Mouse (Mus musculus) CH12.LX (cell line): ENCODE results near the gene Zfp592. TPM values are rescaled to one million over a fixed set of nuclear protein-coding genes. Genes with fewer than 3 reads are reported as not detected.

Experiments
- DNase-seq: peaks from one replicate; pipeline ENCODE4 v3.0.0-alpha.2; 2013; ENCODE audit errors: extremely low read depth
- H3K27ac ChIP-seq: 2 replicates; pipeline ENCODE4 v1.5.1; 2012; ENCODE audit warnings: low read depth, mild to moderate bottlenecking, control low read depth, moderate library complexity; ENCODE audit not compliant: insufficient read depth
- H3K27me3 ChIP-seq: replicated peaks from 2 replicates; pipeline ENCODE3; 2012; ENCODE audit warnings: inconsistent platforms
- H3K36me3 ChIP-seq, 2 experiments: replicated peaks in 1 of 2; 2 replicates each; pipeline versions ENCODE3 to v1.6.1; 2012; ENCODE audit warnings: inconsistent platforms in 1 of 2, low read length in 1 of 2, mild to moderate bottlenecking in 1 of 2, mixed read lengths in 1 of 2, moderate library complexity in 1 of 2; ENCODE audit not compliant: control insufficient read depth in 1 of 2, insufficient read depth in 1 of 2
- H3K4me1 ChIP-seq, 2 experiments: 2 replicates each; pipeline ENCODE4 v1.6.1; 2012; ENCODE audit warnings: inconsistent platforms in 1 of 2, moderate library complexity in 1 of 2; ENCODE audit not compliant: insufficient read depth in 2 of 2, control insufficient read depth in 1 of 2
- H3K4me2 ChIP-seq: 2 replicates; pipeline ENCODE4 v1.6.1; 2012; ENCODE audit warnings: low read depth, mild to moderate bottlenecking, control low read depth; ENCODE audit not compliant: poor library complexity, insufficient read depth, severe bottlenecking
- H3K4me3 ChIP-seq, 3 experiments: fragments of 150-350 bp in 1 of 3; sonication (generic) in 1 of 3; replicated peaks in 1 of 3; 2 replicates each; pipeline versions ENCODE3 to v1.5.1; 2011 to 2012; ENCODE audit warnings: low read depth in 2 of 3, low read length in 2 of 3, mild to moderate bottlenecking in 2 of 3, moderate library complexity in 2 of 3, control low read depth in 1 of 3, improper control_type of control experiment in 1 of 3, inconsistent platforms in 1 of 3, mixed read lengths in 1 of 3; ENCODE audit not compliant: poor library complexity in 1 of 3
- H3K79me2 ChIP-seq: replicated peaks from 2 replicates; pipeline ENCODE4 v1.6.1; 2012; ENCODE audit warnings: mild to moderate bottlenecking, moderate library complexity; ENCODE audit not compliant: control insufficient read depth, poor library complexity, insufficient read depth, severe bottlenecking; ENCODE audit errors: extremely low read depth
- H3K9ac ChIP-seq: 2 replicates; pipeline ENCODE4 v1.6.1; 2012; ENCODE audit warnings: low read depth, mild to moderate bottlenecking, control low read depth, moderate library complexity; ENCODE audit not compliant: insufficient read depth
- H3K9me3 ChIP-seq: replicated peaks from 2 replicates; pipeline ENCODE3; 2012; ENCODE audit warnings: low read length, inconsistent platforms, mixed read lengths
- BHLHE40 ChIP-seq: IDR thresholded peaks from 2 replicates; pipeline ENCODE4 v1.6.1; 2011; ENCODE audit warnings: mild to moderate bottlenecking, low read depth, low read length, improper control_type of control experiment
- CHD2 ChIP-seq: IDR thresholded peaks from 2 replicates; pipeline ENCODE4 v1.6.1; 2011; ENCODE audit warnings: low read length, improper control_type of control experiment
- E2F4 ChIP-seq: IDR thresholded peaks from 2 replicates; pipeline ENCODE4 v1.6.1; 2011; ENCODE audit warnings: low read depth, low read length, improper control_type of control experiment; ENCODE audit not compliant: insufficient replicate concordance
- ELF1 ChIP-seq: IDR thresholded peaks from 2 replicates; pipeline ENCODE4 v1.6.1; 2014; ENCODE audit warnings: low read depth, mild to moderate bottlenecking, inconsistent platforms, low read length, improper control_type of control experiment
- EP300 ChIP-seq: IDR thresholded peaks from 2 replicates; pipeline ENCODE4 v1.6.1; 2011; ENCODE audit warnings: low read length, improper control_type of control experiment
- ETS1 ChIP-seq: conservative IDR thresholded peaks from 2 replicates; pipeline ENCODE4 v1.6.1; 2012; ENCODE audit warnings: low read depth, mild to moderate bottlenecking, inconsistent platforms, low read length, improper control_type of control experiment, moderate library complexity
- GABPA ChIP-seq: IDR thresholded peaks from 2 replicates; pipeline ENCODE4 v1.6.1; 2012; ENCODE audit warnings: low read depth, low read length, improper control_type of control experiment, inconsistent platforms; ENCODE audit not compliant: insufficient replicate concordance
- HCFC1 ChIP-seq: IDR thresholded peaks from 2 replicates; pipeline ENCODE4 v1.6.1; 2012; ENCODE audit warnings: low read depth, mild to moderate bottlenecking, inconsistent platforms, low read length, improper control_type of control experiment
- IRF4 ChIP-seq: IDR thresholded peaks from 2 replicates; pipeline ENCODE4 v1.6.1; 2014; ENCODE audit warnings: low read depth, mild to moderate bottlenecking, inconsistent platforms, low read length, improper control_type of control experiment
- JUN ChIP-seq: IDR thresholded peaks from 2 replicates; pipeline ENCODE4 v1.6.1; 2011; ENCODE audit warnings: low read depth, mild to moderate bottlenecking, low read length, improper control_type of control experiment, moderate library complexity; ENCODE audit not compliant: insufficient read depth
- MAFK ChIP-seq: IDR thresholded peaks from 2 replicates; pipeline ENCODE4 v1.6.1; 2011; ENCODE audit warnings: low read length, improper control_type of control experiment; ENCODE audit not compliant: insufficient replicate concordance
- MAX ChIP-seq: IDR thresholded peaks from 2 replicates; pipeline ENCODE4 v1.6.1; 2011; ENCODE audit warnings: low read length, improper control_type of control experiment
- MXI1 ChIP-seq: IDR thresholded peaks from 2 replicates; pipeline ENCODE4 v1.6.1; 2011; ENCODE audit warnings: mild to moderate bottlenecking, low read depth, low read length, improper control_type of control experiment
- POLR2AphosphoS2 ChIP-seq: IDR thresholded peaks from 2 replicates; pipeline ENCODE4 v1.6.1; 2011; ENCODE audit warnings: low read depth, low read length, improper control_type of control experiment
- UBTF ChIP-seq: IDR thresholded peaks from 2 replicates; pipeline ENCODE4 v1.6.1; 2012; ENCODE audit warnings: low read depth, mild to moderate bottlenecking, inconsistent platforms, low read length, improper control_type of control experiment, moderate library complexity
- USF1 ChIP-seq: IDR thresholded peaks from 2 replicates; pipeline ENCODE4 v1.6.1; 2014; ENCODE audit warnings: low read depth, mild to moderate bottlenecking, inconsistent platforms, low read length, improper control_type of control experiment
- USF2 ChIP-seq: conservative IDR thresholded peaks from 2 replicates; pipeline ENCODE4 v1.6.1; 2011; ENCODE audit warnings: low read depth, low read length, improper control_type of control experiment
- ZC3H11A ChIP-seq: IDR thresholded peaks from 2 replicates; pipeline ENCODE4 v1.6.1; 2012; ENCODE audit warnings: low read depth, mild to moderate bottlenecking, inconsistent platforms, low read length, improper control_type of control experiment
- ZMIZ1 ChIP-seq: IDR thresholded peaks from 2 replicates; pipeline ENCODE4 v1.6.1; 2012; ENCODE audit warnings: low read depth, mild to moderate bottlenecking, inconsistent platforms, low read length, improper control_type of control experiment
- ZNF384 ChIP-seq: IDR thresholded peaks from 2 replicates; pipeline ENCODE4 v1.6.1; 2012; ENCODE audit warnings: low read depth, low read length, improper control_type of control experiment, inconsistent platforms
- dilution Hi-C: fragments of 300-500 bp; cut with MboI; formaldehyde crosslinking; loops from 2 replicates; pipeline ENCODE4 v1.14.3; 2020; ENCODE audit warnings: low sequenced_read_pairs; ENCODE audit not compliant: extremely low pct_unique_long_range_greater_than_20kb, extremely low pct_ligation_motif_present
- in situ Hi-C: fragments of 300-500 bp; cut with MboI; formaldehyde crosslinking; loops from 3 replicates; pipeline ENCODE4 v1.14.3; 2019; ENCODE audit warnings: low sequenced_read_pairs, low pct_ligation_motif_present, low pct_unique_long_range_greater_than_20kb, mixed read lengths
- polyA plus RNA-seq: library from polyadenylated mRNA; unstranded; fragments of >175 nt; gene quantifications from 2 replicates; pipeline ENCODE4 v1.2.1, GENCODE M21; 2012; ENCODE audit warnings: low read depth; ENCODE audit not compliant: insufficient read length
- total RNA-seq, 2 experiments: library from RNA; depleted of rRNA; stranded (reverse); fragments of 300-350 nt in 1 of 2; fragments of >200 nt in 1 of 2; gene quantifications; 2 replicates each; pipeline ENCODE4 v1.2.3; 2012 to 2014

Zfp592 gene
- total and polyA plus RNA-seq, 3 experiments = 7.8 to 23.6 (median 10.1) TPM

DNA sequence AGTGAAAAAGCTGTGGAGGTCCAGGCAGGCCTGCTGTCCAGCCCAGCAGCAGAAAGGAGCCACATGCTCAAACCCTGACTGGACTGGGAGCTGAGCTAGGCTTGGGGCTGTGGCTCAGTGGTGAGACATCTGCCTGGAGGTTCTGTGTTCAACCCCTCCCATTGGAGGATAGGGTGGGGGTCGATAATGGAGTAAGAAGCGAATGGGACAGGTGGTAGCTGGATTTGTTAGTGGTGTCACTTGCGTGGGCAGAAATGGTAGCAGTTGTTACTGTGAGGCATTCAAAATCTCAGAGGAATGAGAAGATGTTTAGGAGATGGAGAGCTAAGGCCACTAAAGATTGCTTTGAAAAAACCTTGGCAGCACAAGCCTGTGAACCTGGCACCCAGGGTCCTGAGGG is 54.4 kb downstream of the Zfp592 start:
- Histone ChIP-seq H3K79me2 (no peaks in the 10 kb centered on the region), H3K4me3 (no peak overlapping the region), H3K4me1 (no peaks in the 10 kb centered on the region), H3K9ac (no peak overlapping the region), H3K4me2 (no peak overlapping the region), H3K9me3 (no peaks in the 10 kb centered on the region), H3K27me3 (no peaks in the 10 kb centered on the region), H3K36me3 (peaks cover 5 to 20% of the 10 kb centered on the region in 2 experiments), H3K27ac (no peak overlapping the region)
- DNase-seq = no peak
- dilution Hi-C loops (no loop called here), in situ Hi-C loops (no loop called here)
- TF ChIP-seq USF1 (no peak), ZC3H11A (no peak), EP300 (no peak), ELF1 (no peak), MXI1 (no peak), GABPA (no peak), POLR2AphosphoS2 (no peak), UBTF (no peak), ZMIZ1 (no peak), USF2 (no peak), CHD2 (no peak)

DNA sequence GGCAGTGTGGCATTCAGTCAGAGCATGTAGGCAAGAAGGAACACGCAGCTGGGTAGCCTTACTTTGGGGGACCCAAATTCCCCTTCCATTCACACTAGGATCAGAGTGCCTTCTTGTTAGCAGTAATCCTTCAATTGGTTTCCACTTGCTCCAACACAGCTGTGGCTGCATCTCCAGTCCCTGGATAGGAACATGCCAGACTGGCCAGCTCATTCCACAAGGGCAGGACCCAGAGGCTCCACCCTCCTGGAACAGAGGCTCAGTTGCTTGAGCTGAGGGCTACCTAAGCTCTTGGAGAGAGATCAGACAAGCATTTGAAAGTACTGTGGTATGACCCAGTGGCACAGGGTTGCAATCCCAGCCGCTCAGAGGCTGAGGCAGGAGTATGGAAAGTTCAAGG is 55.0 kb downstream of the Zfp592 start:
- H3K4me2 ChIP-seq = no peak overlapping the region
- H3K27ac ChIP-seq = no peak overlapping the region
- H3K36me3 ChIP-seq = peaks cover 5 to 14% of the 10 kb centered on the region in 2 experiments
- no peaks in the 10 kb centered on the region for H3K4me1 ChIP-seq
- no peak overlapping the region for H3K4me3 ChIP-seq
- DNase-seq = no peak
- no peaks in the 10 kb centered on the region for H3K27me3 ChIP-seq
- H3K9ac ChIP-seq = no peak overlapping the region
- dilution Hi-C loops = no loop called here
- no peak for TF ChIP-seq E2F4
- no peak for TF ChIP-seq GABPA
- TF ChIP-seq JUN = no peak
- no peak for TF ChIP-seq MAX
- no peak for TF ChIP-seq POLR2AphosphoS2
- no peak for TF ChIP-seq IRF4
- no peak for TF ChIP-seq ETS1
- no peak for TF ChIP-seq MAFK
- no peak for TF ChIP-seq ZNF384
- TF ChIP-seq ELF1 = no peak
- TF ChIP-seq HCFC1 = no peak
- TF ChIP-seq BHLHE40 = no peak
- TF ChIP-seq, all 38 proteins: peak for 0
- H3K79me2 ChIP-seq = no peaks in the 10 kb centered on the region
- in situ Hi-C loops = no loop called here
- H3K9me3 ChIP-seq = no peaks in the 10 kb centered on the region
